Mouse (Mus musculus) heart, postnatal 0 days (tissue): ENCODE results near the gene Nacad. TPM values are rescaled to one million over a fixed set of nuclear protein-coding genes. Genes with fewer than 3 reads are reported as not detected.

Experiments used
- ATAC-seq: fragments of 200-750 bp; cut with Nextera tagmentation; 2 replicates; pipeline ENCODE4 v1.8.0; 2017; ENCODE audit warnings: low read depth, moderate number of reproducible peaks, moderate library complexity; ENCODE audit not compliant: insufficient read depth
- DNase-seq: peaks from one replicate; pipeline ENCODE4 v3.0.0-alpha.2; 2016; ENCODE audit warnings: low spot score
- H3K27ac ChIP-seq: fragments of 300-500 bp; sonication (generic); 2 replicates; pipeline ENCODE4 v1.5.1; 2014; ENCODE audit warnings: low read depth, mild to moderate bottlenecking
- H3K27me3 ChIP-seq: fragments of 300-500 bp; sonication (generic); 2 replicates; pipeline ENCODE4 v1.6.1; 2014; ENCODE audit warnings: low read length, mixed read lengths; ENCODE audit not compliant: control insufficient read depth, insufficient read depth
- H3K36me3 ChIP-seq: fragments of 300-500 bp; sonication (generic); replicated peaks from 2 replicates; pipeline ENCODE4 v1.6.1; 2014; ENCODE audit warnings: low read length, mixed read lengths; ENCODE audit not compliant: control insufficient read depth, insufficient read depth
- H3K4me1 ChIP-seq: fragments of 300-500 bp; sonication (generic); 2 replicates; pipeline ENCODE4 v1.6.1; 2014; ENCODE audit warnings: antibody characterized with exemption; ENCODE audit not compliant: control insufficient read depth, insufficient read depth
- H3K4me2 ChIP-seq: fragments of 300-500 bp; sonication (generic); 2 replicates; pipeline ENCODE4 v1.6.1; 2014; ENCODE audit warnings: low read depth, mild to moderate bottlenecking, low read length, moderate library complexity
- H3K4me3 ChIP-seq: fragments of 300-500 bp; sonication (generic); 2 replicates; pipeline ENCODE4 v1.5.1; 2014; ENCODE audit warnings: low read depth, low read length
- H3K9ac ChIP-seq: fragments of 300-500 bp; sonication (generic); replicated peaks from 2 replicates; pipeline ENCODE4 v1.6.1; 2014; ENCODE audit warnings: low read depth, low read length, mixed read lengths
- H3K9me3 ChIP-seq: fragments of 300-500 bp; sonication (generic); replicated peaks from 2 replicates; pipeline ENCODE4 v1.6.1; 2016; ENCODE audit warnings: low read length; ENCODE audit not compliant: control insufficient read depth
- CTCF ChIP-seq: IDR thresholded peaks from 2 replicates; pipeline ENCODE4 v1.5.1; 2016; ENCODE audit warnings: antibody characterized with exemption, control low read depth, low read depth
- EP300 ChIP-seq: IDR thresholded peaks from 2 replicates; pipeline ENCODE4 v1.6.1; 2016; ENCODE audit warnings: antibody characterized with exemption, low read depth
- WGBS: fragments of 180-500 bp; shearing (Covaris S2); extraction: QIAGEN DNeasy Blood & Tissue Kit; methylation state at CpG from one replicate; pipeline ENCODE4 v1.1.7; 2014; 5-methylcytosine and 5-hydroxymethylcytosine counted together
- polyA plus RNA-seq: library from polyadenylated mRNA; unstranded; fragments of >200 nt; fragmentation: Nextera tagmentation; extraction: Ambion mirVana; gene quantifications from 2 replicates; pipeline ENCODE4 v1.2.1, GENCODE M21; 2015
- total RNA-seq: library from RNA; depleted of rRNA; stranded (reverse); fragments of >200 nt; gene quantifications from 2 replicates; pipeline ENCODE4 v1.2.3, GENCODE M21; 2014; ENCODE audit warnings: low replicate concordance

Gene Nacad
- total and polyA plus RNA-seq, 2 experiments from 2014 or later = 0.95 to 1.2 TPM

GRCm38 (mm10) chr11:6594845-6595244, 11.0 kb downstream of the Nacad start:
- Histone ChIP-seq H3K27ac (no peak overlapping the region), H3K4me3 (no peak overlapping the region), H3K9ac (no peak overlapping the region), H3K36me3 (peaks cover 72% of the 10 kb centered on the region), H3K4me1 (no peaks in the 10 kb centered on the region; the same call in 1 of the 2 replicates), H3K4me2 (no peak overlapping the region), H3K27me3 (no peaks in the 10 kb centered on the region), H3K9me3 (no peaks in the 10 kb centered on the region)
- WGBS = 46% methylated on average over 6 of the region's 6 CpGs
- DNase-seq = peak; percentile 7
- ATAC-seq = no peak
- TF ChIP-seq CTCF (no peak), EP300 (no peak)

DNA sequence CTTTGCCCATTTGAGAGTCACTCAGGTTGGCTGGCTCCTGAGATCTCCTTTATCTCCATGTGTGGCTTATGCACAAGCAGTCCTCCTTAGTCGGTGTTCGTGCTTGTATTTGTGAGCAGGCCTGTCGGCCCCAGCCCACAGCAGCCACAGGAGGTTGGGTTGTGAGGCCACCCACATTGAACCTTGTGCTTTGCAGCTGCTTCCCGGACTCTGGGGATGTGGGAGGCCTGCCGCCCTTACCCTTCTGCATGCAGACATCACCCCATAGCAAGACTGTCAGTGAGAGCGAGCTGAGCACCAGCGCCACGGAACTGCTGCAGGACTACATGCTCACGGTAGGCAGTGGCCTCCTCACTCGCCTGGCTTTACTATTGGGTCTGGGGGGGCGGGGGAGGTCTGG, 12.4 kb downstream of the Nacad start:
- no peaks in the 10 kb centered on the region for H3K27me3 ChIP-seq
- H3K4me3 ChIP-seq = no peak overlapping the region
- H3K4me2 ChIP-seq = no peak overlapping the region
- no peaks in the 10 kb centered on the region for H3K9me3 ChIP-seq
- H3K36me3 ChIP-seq = peaks cover 84% of the 10 kb centered on the region
- TF ChIP-seq CTCF = no peak
- no peak for TF ChIP-seq EP300
- no peak overlapping the region for H3K27ac ChIP-seq
- no peaks in the 10 kb centered on the region; the same call in 1 of the 2 replicates for H3K4me1 ChIP-seq
- 89% methylated on average over 11 of the region's 11 CpGs for WGBS
- DNase-seq = no peak
- no peak for ATAC-seq
- H3K9ac ChIP-seq = no peak overlapping the region

DNA sequence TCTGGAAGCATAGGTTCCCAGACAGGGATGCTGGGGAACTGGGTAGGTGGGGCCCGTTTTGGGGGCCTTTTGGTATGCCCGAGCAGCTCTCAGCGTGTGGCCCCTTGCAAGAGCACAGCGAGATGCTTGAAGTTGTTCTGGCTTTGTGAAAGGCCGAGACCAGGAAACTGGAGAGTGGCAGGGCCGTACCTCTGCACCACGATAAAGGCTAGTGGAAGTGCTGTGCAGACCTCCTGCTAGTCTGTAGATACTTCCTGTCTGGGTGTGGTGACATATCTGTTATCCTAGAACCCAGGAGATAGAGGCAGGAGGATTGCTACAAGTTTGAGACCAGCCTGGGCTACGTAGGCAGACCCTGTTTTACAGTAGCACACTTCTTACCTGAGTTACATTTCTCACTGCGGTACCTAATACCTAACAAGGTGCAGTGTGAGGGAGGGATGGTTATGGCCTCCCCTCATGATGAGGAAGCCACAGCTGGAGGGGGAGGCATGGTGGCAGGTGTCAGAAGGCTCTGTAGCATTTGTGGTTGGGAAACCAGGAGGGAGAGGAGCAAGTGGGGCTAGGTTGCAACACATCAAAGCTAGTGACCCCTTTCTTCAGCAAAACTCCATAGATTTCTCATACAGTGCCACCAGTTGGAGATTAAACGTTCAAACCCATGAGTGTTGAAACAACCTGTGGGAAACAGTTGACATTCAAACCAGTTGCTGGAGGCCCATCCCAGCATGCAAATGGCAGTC, 14.7 kb downstream of the Nacad start:
- ATAC-seq (no peak), DNase-seq (no peak)
- WGBS = 84% methylated on average over 10 of the region's 10 CpGs
- no peaks in the 10 kb centered on the region for H3K9me3 ChIP-seq
- no peaks in the 10 kb centered on the region for H3K27me3 ChIP-seq
- H3K27ac ChIP-seq = no peak overlapping the region
- H3K4me3 ChIP-seq = no peak overlapping the region
- H3K4me1 ChIP-seq = peaks cover 6% of the 10 kb centered on the region
- H3K9ac ChIP-seq = no peak overlapping the region
- no peak overlapping the region for H3K4me2 ChIP-seq
- H3K36me3 ChIP-seq = peaks cover 72% of the 10 kb centered on the region
- no peak for TF ChIP-seq EP300

- ATAC-seq (no peak), DNase-seq (no peak)
- no peak for TF ChIP-seq EP300
- no peak for TF ChIP-seq CTCF
- Histone ChIP-seq H3K4me2 (no peak overlapping the region), H3K9me3 (no peaks in the 10 kb centered on the region), H3K9ac (no peak overlapping the region), H3K27me3 (no peaks in the 10 kb centered on the region), H3K4me1 (peaks cover 6% of the 10 kb centered on the region; the same call in 1 of the 2 replicates), H3K27ac (no peak overlapping the region), H3K36me3 (peaks cover 69% of the 10 kb centered on the region), H3K4me3 (no peak overlapping the region)
- 71% methylated on average over 7 of the region's 7 CpGs for WGBS
These were observed 16.0 kb downstream of the Nacad start for GRCm38 (mm10) chr11:6589838-6590237.

DNA sequence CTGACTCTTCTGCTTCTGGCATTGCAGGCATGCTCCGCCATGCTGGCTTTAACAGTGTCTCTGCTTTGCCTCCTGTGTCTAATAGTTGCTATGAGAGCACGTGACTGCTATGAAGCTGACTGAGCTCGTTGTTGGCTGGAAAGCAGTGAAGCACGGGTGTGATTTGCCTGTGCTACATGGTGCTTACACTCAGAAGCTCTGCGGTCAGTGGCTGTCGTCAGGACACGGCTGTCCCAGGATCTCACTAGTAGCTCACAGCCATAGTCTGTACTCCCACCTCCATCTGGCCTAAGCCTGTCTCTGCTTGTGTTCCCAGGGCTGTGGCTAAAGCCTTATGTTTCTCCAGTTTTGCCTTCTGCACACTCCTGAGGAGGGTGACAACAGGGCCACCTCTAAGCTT, 17.6 kb downstream of the Nacad start:
- 93% methylated on average over 7 of the region's 7 CpGs for WGBS
- DNase-seq (no peak), ATAC-seq (no peak)
- no peak for TF ChIP-seq CTCF
- no peak for TF ChIP-seq EP300
- no peaks in the 10 kb centered on the region for H3K9me3 ChIP-seq
- no peak overlapping the region for H3K4me2 ChIP-seq
- H3K9ac ChIP-seq = no peak overlapping the region
- H3K4me3 ChIP-seq = no peak overlapping the region
- H3K27ac ChIP-seq = no peak overlapping the region
- H3K4me1 ChIP-seq = peaks cover 6% of the 10 kb centered on the region; the same call in 1 of the 2 replicates
- H3K36me3 ChIP-seq = peaks cover 53% of the 10 kb centered on the region
- H3K27me3 ChIP-seq = no peaks in the 10 kb centered on the region

GRCm38 (mm10) chr11:6587249-6587940, 18.5 kb downstream of the Nacad start:
- Histone ChIP-seq H3K4me3 (no peak overlapping the region), H3K27ac (peak overlapping the region; percentile 0; the same call in 1 of the 2 replicates), H3K27me3 (no peaks in the 10 kb centered on the region), H3K36me3 (peaks cover 44% of the 10 kb centered on the region), H3K4me2 (no peak overlapping the region), H3K9me3 (no peaks in the 10 kb centered on the region), H3K9ac (no peak overlapping the region), H3K4me1 (peaks cover 6% of the 10 kb centered on the region; the same call in 1 of the 2 replicates)
- ATAC-seq = peak; percentile 31; the same call in 1 of the 2 replicates
- 61% methylated on average over 7 of the region's 7 CpGs for WGBS
- TF ChIP-seq EP300 (no peak), CTCF (no peak)
- DNase-seq = no peak
